Mouse (Mus musculus) ovary, adult 10 weeks (tissue): Measurements from ENCODE around the gene Olfr441. TPM values are rescaled to one million over a fixed set of nuclear protein-coding genes. Genes with fewer than 3 reads are reported as not detected.

Source experiments
- polyA plus RNA-seq: library from polyadenylated mRNA; stranded (reverse); fragments of 350-450 nt; fragmentation: Illumina TruSeq; extraction: RNeasy Lipid Tissue Mini Kit (QIAGEN cat#74804); gene quantifications from one replicate; pipeline ENCODE4 v1.2.3, GENCODE M21; 2014

Gene Olfr441
- not detected for polyA plus RNA-seq

GRCm38 (mm10) chr6:43106069-43106468 lies at the start of gene Olfr441:
TSS of gene Olfr441 (plus strand) at chr6:43106369.

GRCm38 (mm10) chr6:43146267-43146666 lies 40.1 kb downstream of the Olfr441 start, which contains the start of gene Olfr237-ps1:
TSS of gene Olfr237-ps1 (plus strand) at chr6:43146567.

GRCm38 (mm10) chr6:43162982-43163381 lies 56.8 kb downstream of the Olfr441 start, which contains the start of gene Olfr437:
TSS of gene Olfr437 (plus strand) at chr6:43163282.

Other genes starting within 250 kb of the Olfr441 start
- gene Olfr448, start 215.9 kb upstream of the Olfr441 start, polyA plus RNA-seq, result not detected
- gene Olfr447, start 197.5 kb upstream of the Olfr441 start, polyA plus RNA-seq, result not detected
- not detected for gene Olfr446, start 185.0 kb upstream of the Olfr441 start, polyA plus RNA-seq
- gene Olfr444, start 157.3 kb upstream of the Olfr441 start, polyA plus RNA-seq, result not detected
- gene Olfr237-ps1, start 40.2 kb downstream of the Olfr441 start, polyA plus RNA-seq, result not detected
- gene Olfr437, start 56.9 kb downstream of the Olfr441 start, polyA plus RNA-seq, result not detected
- gene Olfr13, start 65.8 kb downstream of the Olfr441 start, polyA plus RNA-seq, result not detected
- not detected for gene Olfr435, start 90.8 kb downstream of the Olfr441 start, polyA plus RNA-seq
- gene Olfr434, start 106.7 kb downstream of the Olfr441 start, polyA plus RNA-seq, result not detected
- gene Olfr47, start 125.2 kb downstream of the Olfr441 start, polyA plus RNA-seq, result not detected
- 20.1 TPM for gene Arhgef5, start 159.2 kb downstream of the Olfr441 start, polyA plus RNA-seq
- gene Nobox, start 203.2 kb downstream of the Olfr441 start, polyA plus RNA-seq, result 7.1 TPM